Mouse (Mus musculus): ENCODE results near the gene Xrcc5.

Xrcc5 gene

DNA sequence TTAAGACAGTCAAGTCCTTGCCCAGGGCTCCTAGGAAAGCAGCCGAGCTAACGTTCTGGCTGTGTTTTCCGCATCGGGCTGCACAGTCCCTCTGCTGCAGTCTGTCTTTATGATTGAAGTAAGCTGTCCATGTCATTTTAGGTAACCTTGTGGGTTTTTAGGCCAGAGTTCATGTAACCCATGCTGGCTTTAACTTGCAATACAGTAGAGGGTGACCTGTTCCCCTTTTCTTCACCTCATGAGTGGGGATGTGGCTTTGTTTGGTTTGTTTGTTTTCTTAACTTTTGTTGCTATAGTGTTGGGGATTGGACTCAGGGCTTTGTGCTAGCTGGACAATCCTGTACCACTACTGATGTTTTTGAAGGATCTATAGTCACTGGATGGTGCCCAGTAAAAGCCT is 83.2 kb downstream of the Xrcc5 start:
- no peak for DNase-seq (ENCODE audit: low spot score)

DNA sequence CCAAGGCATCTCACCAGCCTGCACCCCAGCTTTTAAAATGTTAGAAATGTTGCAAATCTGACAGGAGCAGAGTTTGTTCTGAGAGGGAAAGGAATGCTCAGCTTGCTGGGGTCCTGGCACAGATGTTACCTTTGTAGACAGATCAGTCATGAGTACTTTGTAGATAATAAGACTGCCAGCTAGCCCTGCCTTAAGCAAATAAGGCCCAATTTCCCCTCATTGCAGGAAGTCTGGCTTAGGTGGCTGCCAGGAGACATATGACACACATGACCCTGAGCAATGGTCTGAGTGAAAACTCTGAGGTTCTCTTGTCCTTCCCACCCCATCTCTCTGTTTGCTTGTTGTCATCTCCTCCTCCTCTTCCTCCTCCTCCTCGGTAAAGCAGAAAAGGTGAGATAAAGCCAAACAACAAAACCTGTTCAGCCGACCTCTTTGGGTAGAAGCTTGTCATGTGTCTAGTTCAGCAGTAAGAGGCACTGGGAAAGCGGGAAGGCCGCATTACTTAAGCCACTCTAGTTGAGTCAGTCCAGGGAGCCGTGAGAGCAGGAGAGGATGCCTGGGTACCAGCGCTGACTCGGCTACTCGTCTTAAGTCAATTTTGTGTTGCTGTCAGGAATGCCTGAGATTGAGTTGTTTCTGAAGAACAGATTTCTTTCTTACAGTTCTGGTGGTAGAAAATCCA is 92.6 kb downstream of the Xrcc5 start:
- no peak for DNase-seq (ENCODE audit: low spot score)

DNA sequence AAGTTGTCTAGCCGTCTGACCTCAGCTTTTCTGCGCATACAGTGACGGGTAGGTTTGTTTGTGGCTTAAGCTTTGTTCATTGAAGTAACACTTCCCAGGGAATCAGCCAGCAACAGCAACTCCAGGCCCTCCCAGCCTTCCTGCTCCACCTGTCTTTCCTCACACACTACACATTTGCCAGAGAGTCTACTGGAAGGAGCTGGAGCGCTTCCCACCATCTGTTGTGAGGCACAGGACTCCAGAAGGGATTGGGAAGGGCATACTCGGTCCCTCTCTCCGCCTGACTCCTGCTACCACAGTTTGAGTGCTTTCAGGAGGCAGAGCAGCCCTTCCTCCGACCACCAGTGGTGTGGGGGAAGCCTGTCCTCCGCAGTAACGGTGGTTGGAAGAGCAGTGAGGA is 93.4 kb downstream of the Xrcc5 start:
- DNase-seq (ENCODE audit: low spot score) = no peak

DNA sequence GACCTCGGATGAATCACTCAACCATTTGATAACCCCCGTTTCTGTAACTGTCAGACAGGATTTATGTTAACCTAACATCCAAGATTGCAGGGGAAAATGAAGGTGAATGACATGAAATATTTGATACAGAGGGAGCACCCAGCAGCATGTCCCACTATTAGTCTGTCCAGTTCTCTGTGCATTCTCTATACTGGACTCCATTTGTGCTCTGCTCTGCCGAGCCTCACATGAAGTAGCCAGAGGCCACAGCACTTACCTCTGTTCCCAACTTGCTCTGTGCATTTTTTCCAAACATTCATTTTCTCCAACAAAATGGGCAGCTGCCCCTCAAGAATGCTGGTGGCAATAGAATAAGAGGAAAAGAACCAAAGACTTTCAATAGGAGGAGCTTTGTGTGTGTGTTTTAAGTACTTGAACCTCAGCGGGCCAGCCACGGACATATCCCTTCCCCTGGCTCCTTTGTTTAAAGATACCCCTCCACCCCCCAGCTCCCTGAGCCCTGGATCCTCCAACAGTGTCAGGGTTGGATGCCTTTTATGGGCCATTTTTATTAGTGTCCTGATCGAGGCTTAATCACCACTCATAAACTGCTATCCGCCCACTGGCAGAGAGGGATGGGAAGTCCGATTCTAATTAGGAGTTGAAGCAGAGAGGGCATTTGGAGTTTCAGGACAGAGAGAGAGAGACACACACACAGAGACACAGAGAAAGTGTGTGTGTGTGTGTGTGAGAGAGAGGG is 94.3 kb downstream of the Xrcc5 start:
- no peak for DNase-seq (ENCODE audit: low spot score)

DNA sequence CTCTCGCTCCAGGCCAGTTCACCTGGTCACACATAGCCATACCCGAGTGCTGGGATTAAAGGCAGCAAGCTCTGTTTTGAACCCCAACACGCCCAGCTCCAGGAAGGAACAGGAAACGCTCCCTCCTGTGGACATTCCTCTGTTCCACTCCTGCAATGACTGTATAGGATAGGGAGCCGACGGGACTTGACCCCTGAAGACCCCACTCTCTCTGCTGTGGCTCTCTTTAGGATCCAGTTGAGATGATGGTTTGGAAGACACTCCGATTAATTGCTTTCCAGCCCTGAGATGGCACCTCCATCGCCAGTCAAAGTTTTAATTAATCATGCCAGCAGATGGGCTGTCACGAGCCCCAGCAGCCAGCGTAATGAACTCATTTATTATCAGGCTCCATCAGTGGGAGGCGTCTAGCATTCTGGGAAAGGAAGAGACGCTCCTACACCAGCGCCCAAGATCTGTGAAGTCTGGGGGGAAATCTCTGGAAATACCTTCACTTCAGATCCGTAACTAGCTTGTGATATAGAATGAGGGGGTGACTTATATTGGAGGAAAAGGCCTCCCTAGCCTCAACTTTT is 99.4 kb downstream of the Xrcc5 start:
- no peak for DNase-seq (ENCODE audit: low spot score)

DNA sequence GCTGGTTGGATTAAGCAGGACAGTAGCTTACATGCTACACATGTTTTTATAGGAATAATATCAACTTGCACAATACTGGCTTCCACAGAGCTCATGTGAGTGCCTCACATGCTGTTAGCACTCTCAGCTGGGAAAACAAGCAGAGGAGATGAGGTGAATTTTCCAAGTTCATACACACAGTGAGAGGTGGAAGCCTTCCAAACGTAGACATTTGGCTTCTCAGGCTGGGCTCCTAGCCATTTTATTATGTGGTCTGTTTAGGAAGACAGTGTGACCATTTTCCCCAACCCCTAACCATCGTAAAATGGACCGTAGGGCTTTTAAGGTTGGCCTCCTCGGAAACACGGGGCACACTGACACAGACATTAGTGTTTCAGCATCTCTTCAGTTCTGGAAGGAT is 102.7 kb downstream of the Xrcc5 start:
- no peak for DNase-seq (ENCODE audit: low spot score)

DNA sequence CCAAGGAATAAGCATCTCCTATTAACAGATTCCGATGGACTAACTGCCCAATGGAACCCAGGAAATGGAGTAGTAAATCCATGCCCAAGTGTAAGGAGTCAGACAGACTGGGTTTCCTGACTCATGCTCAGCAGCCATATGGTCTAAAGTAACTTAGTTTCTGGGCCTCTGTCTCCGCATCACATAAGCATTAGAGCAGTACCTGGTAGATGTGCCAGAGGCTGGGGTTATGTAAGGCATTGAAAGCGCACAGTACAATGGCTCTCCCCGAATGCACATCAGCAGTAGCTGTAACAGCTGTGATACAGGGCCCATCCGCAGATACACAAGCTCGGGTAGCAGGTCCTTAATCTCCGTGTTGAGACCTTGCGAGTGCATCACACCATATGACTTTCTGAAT is 103.9 kb downstream of the Xrcc5 start:
- DNase-seq (ENCODE audit: low spot score) = no peak

DNA sequence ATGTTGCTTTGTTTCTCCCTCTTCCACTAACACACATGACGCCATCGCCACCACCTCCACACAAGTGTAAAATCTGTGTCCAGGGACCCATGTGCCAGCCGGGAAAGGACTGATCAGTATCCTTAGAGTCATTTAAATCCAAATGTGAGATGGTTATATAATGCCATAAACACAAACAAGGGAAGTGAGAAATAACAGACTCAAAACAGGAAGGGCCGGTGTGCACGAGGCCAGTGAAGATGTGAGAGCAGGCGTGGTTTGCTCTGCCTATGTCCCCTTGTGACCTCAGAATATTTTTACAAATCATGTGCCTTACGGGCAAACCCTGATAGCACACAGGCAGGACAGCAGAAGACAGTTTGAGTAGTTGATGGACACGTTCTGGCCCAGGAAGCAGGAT is 106.0 kb downstream of the Xrcc5 start:
- no peak for DNase-seq (ENCODE audit: low spot score)

DNA sequence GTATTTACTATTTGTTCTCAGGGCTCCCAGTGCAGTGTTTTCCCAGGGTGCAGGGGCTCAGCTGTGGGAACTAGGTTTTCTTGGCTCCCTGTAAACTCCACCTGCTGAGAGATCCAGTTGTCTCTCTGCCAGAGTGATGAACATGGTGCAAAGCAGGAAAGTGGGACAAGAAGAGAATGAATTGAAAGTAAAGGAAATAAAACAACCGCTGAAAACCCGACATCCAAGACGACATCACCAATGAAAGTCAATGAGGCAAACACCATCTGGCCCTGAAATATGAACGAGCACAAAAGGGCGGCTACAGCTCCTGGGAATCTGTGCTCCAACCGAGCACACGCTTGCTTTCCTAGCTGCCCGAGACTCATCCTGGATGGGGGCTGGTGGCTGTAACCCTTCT is 106.9 kb downstream of the Xrcc5 start:
- DNase-seq (ENCODE audit: low spot score) = no peak

DNA sequence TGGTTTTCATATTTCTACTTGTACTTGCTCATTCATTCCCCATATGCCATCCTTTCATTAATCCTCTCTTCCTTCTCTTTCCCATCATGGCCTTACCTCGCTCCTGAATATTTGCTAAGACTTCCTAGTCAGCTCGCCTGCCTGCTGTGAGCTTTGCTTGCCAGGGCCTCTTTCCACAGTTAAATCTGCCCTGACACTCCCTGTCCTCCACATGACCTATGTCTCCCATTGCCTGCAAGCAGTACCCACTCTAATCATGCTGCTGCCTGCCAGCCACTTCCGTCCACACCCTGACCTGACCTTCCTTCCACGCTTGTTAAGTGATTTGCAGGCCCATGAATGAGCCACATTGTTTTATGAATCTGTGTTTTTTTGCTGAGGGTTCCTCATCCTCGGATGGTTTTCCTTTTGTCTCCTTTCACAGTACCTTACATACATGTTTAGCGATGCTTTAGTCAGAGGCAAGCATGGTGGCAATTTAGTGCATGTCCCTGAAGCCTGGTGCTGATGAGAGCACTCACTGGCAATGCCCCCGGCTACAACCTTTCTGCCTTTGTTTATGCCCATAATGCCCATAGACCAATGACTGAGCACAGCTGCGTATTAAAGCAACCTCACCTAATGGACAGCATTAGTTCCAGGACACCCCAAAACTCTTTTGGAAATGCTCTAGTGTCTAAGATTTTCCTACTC is 107.5 kb downstream of the Xrcc5 start:
- DNase-seq (ENCODE audit: low spot score) = peak; percentile 23

DNA sequence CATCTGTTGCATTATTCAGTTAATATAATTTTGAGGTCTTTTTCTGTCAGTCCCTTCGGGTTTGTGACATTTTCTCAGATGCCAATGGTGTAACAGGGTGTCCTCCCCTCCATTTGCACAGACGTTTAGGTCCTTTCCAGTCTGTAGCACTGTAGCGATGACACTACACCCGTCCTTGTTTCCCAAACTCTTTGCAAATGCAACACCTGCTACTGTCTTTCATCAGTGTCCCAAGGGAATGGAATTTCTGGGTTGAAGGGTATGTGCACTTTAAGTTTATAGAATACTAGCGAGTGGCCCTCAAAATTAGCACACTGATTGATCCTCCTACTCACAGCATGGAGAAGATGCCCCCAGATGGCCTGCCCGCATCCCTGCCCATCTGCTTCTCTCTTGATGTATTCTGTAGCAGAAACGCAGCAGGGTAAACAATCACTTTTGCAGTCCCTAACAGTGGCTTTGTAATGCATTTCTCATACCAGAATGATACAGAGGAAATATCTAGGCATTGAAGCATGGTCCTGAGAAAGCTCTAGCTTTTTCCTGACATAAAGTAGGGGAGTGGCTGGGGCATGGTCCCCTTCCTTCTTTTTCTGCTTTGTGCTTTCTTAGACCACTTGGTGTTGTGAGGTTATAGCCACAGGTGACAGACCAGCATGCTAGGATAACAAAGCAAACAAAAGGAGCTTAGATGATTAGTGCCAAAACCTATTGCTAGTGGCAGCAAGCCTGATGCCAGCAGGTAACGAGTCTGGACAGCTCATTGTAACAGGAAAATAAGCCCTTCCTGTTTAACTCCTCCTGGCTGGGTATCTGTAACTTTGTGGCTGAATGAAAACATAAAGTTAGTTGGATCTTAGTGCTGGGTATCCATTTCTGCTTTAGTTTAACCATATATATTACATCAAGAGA is 111.8 kb downstream of the Xrcc5 start:
- no peak for DNase-seq (ENCODE audit: low spot score)

DNA sequence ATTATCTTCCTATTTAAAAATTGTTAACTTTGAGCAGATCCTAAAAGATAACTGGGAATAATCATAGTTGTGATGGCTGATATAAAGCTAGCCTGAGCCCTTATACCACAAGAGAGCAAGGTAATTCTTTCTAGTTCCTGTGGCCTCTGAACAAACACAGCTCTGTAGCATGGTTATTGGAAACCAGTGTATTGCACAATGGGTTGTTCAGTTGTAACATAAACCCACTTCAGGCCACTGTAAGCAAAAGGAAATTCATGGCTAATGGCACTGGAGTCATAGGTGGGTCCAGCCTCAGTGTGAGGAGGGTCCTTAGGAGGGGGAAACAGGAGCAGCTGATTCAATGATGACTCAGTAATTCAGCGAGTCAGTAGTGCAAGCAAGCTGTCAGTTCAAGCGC is 113.0 kb downstream of the Xrcc5 start:
- DNase-seq (ENCODE audit: low spot score) = no peak

DNA sequence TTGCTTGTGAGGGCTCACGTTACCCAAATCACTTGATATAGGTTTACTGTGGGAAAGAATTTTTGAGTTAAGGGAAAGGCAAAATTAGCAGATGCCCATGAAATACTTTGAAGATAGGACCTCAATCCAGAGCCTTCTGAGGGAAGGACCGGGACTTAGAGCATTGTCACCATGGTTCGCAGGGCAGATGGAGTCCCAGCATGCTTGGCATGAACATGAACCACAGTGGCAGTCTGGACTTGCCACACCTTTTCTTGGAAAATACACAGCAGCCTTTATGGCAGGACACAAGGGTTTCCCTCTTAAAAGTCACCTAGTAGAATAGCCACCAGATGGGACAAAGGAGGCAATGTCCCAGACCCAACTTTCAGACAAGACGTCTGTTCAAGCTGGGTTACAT is 114.9 kb downstream of the Xrcc5 start:
- no peak for DNase-seq (ENCODE audit: low spot score)

DNA sequence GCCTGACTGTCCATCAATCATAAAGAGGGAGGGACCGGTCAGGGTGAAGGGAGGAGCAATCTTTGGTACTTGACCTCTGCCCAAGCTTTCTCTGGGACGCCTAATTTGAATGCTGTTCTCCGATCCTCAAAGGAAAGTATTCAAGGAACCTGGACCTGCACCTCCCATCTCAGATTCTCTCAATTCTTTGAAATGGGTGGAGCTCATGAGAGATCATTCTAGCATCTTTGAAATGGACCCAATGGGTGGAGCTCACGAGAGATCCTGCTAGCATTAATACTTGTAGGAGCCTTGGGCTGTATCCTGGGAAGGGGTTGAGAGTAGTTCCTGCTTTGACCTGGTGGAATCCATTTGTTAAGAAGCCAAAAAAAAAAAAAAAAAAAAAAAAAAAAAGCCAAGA is 119.2 kb downstream of the Xrcc5 start:
- no peak for DNase-seq (ENCODE audit: low spot score)

DNA sequence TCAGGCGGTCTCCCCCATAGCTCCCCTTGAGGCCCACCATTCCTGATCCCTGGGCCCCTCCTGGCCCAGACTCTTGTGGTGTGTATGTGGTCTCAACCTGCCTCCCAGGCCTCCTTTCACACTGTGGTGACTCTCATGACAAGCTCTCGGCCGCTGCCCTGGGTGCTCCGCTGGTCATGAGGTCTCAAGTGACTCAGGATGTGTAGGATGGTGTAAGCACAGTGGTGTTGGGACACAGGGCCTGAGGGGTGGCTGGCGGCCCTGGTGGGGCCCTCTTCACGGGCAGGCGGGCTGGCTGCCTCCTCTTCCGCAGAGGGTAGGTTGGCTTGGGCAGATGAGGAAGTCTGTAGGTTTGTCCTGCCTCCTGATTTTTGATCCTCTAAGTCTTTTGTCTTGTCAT is 121.3 kb downstream of the Xrcc5 start:
- DNase-seq (ENCODE audit: low spot score) = no peak

DNA sequence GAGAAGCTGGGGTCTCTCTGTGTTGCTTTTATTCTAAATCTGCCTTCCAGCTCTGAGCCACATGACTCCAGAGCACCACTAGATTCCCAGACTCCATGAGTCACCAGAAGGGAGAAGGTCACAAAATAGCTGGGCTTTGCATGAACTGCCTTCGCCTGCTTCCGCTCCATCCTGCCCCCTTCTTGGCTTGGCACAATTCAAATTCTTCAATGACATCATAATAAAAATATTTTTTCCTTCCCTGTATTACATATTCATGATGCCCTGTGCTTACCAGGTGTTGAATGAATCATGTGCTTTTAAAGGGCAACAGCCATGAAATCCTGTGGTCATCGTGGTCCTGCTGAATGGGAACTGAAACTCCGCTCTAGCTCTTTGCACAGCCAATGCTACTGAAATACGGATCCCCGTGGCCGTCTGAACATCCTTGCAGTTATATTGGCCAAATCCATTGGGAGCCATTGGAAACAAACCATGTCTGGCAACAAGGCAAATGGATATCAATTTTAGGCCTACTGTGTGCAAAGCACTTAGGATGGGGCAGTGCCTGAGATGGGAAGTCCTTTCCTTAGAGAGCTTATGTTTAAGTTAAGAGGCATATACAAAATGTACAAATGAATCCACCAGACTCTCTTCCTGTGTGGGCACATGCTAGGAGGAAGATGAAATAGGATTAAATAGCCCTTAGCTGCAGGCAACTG is 122.0 kb downstream of the Xrcc5 start:
- DNase-seq (ENCODE audit: low spot score) = no peak

DNA sequence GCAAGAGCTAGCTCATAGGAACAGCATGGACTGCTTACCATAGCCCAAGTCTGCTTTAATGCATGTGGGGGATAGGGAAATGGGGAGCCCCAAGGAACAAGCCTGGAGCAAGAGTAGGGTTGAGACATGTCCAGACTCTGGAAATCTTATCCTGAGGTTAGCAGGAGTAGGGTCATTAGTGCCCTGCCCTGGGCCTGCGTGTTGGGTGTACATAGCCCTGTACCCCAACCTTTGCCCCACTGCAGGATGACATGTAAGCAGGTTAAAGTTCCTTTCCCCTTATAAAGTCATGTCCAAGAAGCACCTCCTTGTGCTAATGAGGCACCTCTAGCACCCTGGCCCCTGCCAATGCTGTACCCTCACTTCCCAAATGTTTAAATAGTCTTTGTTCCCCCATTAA is 125.4 kb downstream of the Xrcc5 start:
- DNase-seq (ENCODE audit: low spot score) = no peak

DNA sequence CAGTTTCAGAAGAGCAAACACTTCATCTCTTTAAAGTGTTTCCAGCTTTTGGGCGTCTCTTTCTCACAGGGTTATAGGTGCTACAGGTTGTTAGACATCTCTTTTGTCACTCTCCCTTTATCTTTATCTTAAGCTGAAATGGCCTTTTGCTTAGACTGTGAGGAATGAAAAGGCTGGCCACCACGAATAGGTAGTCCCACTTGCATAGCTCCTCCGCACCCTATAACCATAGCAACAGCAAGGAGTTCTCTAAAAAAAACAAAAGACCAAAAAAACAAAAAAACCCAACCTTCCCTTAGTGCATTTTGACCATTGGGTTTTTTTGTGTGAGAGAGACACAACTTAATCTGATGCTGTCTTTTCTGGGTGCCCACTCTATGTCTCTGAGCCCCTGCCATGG is 127.3 kb downstream of the Xrcc5 start:
- no peak for DNase-seq (ENCODE audit: low spot score)

DNA sequence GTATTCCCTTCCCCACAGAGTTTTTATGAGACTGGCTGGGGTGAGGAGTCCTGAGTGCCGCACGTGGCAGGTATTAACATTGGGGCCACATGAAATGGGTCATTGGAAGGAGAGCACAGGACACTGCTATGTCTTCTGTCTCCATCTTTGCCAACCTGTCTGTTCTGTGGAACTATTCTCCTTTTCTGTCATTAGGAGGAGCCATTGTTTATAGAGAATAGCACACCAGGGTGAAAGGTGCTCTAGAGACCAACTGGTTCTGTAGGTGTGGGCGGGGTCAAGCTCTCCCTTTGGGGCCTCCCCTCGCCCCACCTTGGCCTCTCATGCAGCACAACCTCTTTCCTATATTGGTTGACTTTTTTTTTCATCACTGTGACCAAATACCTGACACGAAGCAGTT is 129.7 kb downstream of the Xrcc5 start:
- DNase-seq (ENCODE audit: low spot score) = no peak

DNA sequence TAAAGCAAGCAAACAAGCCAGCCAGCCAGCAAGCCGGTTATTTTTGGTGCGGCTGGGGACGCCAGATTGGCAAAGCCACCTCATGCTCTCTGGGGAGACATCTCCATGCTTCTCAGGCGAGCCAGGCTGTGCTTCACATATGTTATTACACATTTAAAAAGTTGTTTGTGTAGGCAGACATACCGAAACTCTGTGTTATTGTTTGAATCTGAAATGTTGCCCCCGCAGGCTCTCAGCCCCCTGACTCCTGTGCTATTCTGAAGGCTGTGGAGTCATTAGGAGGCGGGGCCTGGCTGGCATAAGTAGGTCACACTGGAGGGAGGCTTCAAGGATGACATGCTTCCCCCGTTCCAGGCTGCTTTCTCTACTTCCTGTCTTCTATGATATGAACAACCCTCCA is 131.9 kb downstream of the Xrcc5 start:
- no peak for DNase-seq (ENCODE audit: low spot score)

DNA sequence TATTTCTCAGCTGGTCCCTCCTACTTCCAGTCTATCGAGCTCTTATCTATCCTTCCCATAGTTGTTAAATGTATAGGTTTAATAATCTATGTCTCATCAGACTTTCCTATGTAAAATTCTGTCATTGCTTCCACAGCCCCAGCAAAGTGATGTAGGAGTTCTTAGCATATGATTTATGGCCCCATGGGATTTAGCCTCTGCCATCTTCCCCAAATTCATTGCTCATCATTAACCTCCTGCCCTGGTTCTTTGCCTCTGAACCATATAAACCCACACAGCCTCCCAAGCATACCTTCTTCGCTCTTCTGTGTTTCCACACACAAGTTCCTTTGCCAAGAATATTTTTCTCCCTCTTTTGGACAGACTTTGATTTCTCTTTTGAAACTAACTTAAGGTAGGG is 135.5 kb downstream of the Xrcc5 start:
- no peak for DNase-seq (ENCODE audit: low spot score)

Measured in MN1 (cell line).